Comparison of ENCODE assay signal across 8 mouse cellular contexts in the genomic region with DNA sequence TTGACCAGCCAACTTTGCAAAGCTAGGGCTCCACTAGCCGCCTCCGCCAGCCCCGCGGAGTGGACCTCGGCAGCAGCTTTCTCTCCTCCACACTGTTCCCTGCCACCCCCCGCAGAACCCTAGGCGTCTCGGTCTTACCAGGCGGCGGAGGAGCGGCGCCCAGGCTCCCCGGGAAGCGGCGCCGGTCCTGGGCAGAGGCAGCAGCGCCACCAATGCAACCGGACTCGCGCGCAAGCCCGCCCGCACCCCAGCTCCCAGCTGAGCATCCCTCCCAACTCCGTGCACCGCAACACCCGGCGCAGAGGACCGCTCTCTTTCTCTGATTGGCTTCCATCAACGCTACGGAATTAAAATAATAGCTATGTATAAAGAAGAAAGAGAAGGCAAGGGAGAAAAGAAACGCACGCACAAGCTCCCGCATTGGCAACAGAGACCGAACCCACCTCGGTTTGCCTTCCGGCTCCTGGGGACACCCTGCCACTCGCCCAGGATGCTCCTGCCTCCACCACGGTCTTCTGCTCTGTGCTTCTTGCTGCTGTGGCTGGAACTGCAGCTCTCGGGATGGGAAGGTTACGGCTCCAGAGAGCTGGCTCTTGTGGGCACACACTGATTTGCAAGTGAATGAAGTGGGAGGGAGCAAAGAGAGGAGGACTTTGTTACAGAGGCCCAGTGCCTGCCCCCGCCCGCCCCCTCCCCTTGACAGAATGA. TPM values are rescaled to one million over a fixed set of nuclear protein-coding genes. Genes with fewer than 3 reads are reported as not detected.
DNase-seq lines count a peak whose midpoint lies in the region; ATAC-seq and TF ChIP-seq lines count a peak whose summit lies in the region.

A gene (minus strand): TSS at position 605 of the 708 bp plus-strand sequence.

- DNase-seq in lung, adult 2 months, result no peak
- no peak for DNase-seq in lung, adult 18-20 months
- DNase-seq in cerebellum, postnatal 25 days, result peak; percentile 66 to 71
- DNase-seq in frontal cortex, postnatal 36 days (ENCODE audit: low spot score in 2 of 2), result peak; percentile 76 to 77
- DNase-seq in thymus, postnatal 14 days, result no peak

- TF ChIP-seq POLR2A in lung, adult 2 months (IDR thresholded peaks at IDR 0.05; ENCODE audit: borderline replicate concordance, extremely low read depth, low read depth, low read length), result no peak
- TF ChIP-seq POLR2A in myocyte (IDR thresholded peaks at IDR 0.05; ENCODE audit: insufficient read length, low read depth), result no peak

- peak within 1 kb of the TSS; percentile 66 for H3K9ac ChIP-seq in kidney, embryonic 14.5 days (ENCODE audit: low read depth, low read length)
- H3K9ac ChIP-seq in limb, embryonic 12.5 days (replicated peaks), result peak within 1 kb of the TSS; percentile 70

- H3K79me2 ChIP-seq in myocyte (ENCODE audit: control insufficient read depth, insufficient read depth), result no peaks in the 10 kb centered on the region

- H3K27me3 ChIP-seq in kidney, embryonic 14.5 days (ENCODE audit: control insufficient read depth, insufficient read depth, low read length), result peaks cover 4% of the 10 kb centered on the region; the same call in 1 of the 2 replicates
- H3K27me3 ChIP-seq in limb, embryonic 12.5 days, result peaks cover 26% of the 10 kb centered on the region; the same call in 1 of the 2 replicates
- H3K27me3 ChIP-seq in myocyte (ENCODE audit: control insufficient read depth, insufficient read depth, insufficient read length), result peaks cover 15% of the 10 kb centered on the region

- H3K36me3 ChIP-seq in kidney, embryonic 14.5 days (ENCODE audit: control insufficient read depth, insufficient read depth, low read length), result no peaks in the 10 kb centered on the region
- no peaks in the 10 kb centered on the region for H3K36me3 ChIP-seq in limb, embryonic 12.5 days
- H3K36me3 ChIP-seq in myocyte (ENCODE audit: control insufficient read depth, insufficient read depth), result no peaks in the 10 kb centered on the region

- under 1% methylated on average over 42 of the region's 42 CpGs for WGBS in lung, adult 2 months
- under 1% methylated on average over 42 of the region's 42 CpGs for WGBS in kidney, embryonic 14.5 days
- under 1% methylated on average over 42 of the region's 42 CpGs for WGBS in limb, embryonic 12.5 days

- peak within 1 kb of the TSS; percentile 81 for H3K4me2 ChIP-seq in kidney, embryonic 14.5 days (replicated peaks; ENCODE audit: low read depth, low read length)
- H3K4me2 ChIP-seq in limb, embryonic 12.5 days, result peak within 1 kb of the TSS; percentile 89
- H3K4me2 ChIP-seq in myocyte (ENCODE audit: low read depth), result peak within 1 kb of the TSS; percentile 38

- peak within 1 kb of the TSS; percentile 69; the same call in 1 of the 2 replicates for H3K27ac ChIP-seq in kidney, embryonic 14.5 days (ENCODE audit: low read depth, low read length)
- peak within 1 kb of the TSS; percentile 45; the same call in 1 of the 2 replicates for H3K27ac ChIP-seq in limb, embryonic 12.5 days

- no peak for TF ChIP-seq CTCF in lung, adult 2 months (IDR thresholded peaks at IDR 0.05; ENCODE audit: insufficient read depth, low read length)

- H3K4me3 ChIP-seq in lung, adult 2 months (replicated peaks; ENCODE audit: extremely low read depth, low read depth, low read length), result peak within 1 kb of the TSS; percentile 42
- H3K4me3 ChIP-seq in kidney, embryonic 14.5 days (ENCODE audit: low read length), result peak within 1 kb of the TSS; percentile 67
- peak within 1 kb of the TSS; percentile 61 for H3K4me3 ChIP-seq in limb, embryonic 12.5 days (replicated peaks)
- no peak within 1 kb of the TSS for H3K4me3 ChIP-seq in myocyte

- H3K9me3 ChIP-seq in kidney, embryonic 14.5 days (ENCODE audit: control insufficient read depth, low read length), result no peaks in the 10 kb centered on the region
- no peaks in the 10 kb centered on the region for H3K9me3 ChIP-seq in limb, embryonic 12.5 days

- no peak within 1 kb of the TSS for H3ac ChIP-seq in myocyte (ENCODE audit: control insufficient read depth, insufficient read length)

- peak; percentile 92 for ATAC-seq in kidney, embryonic 14.5 days (ENCODE audit: low FRiP score, low TSS enrichment)
- ATAC-seq in limb, embryonic 12.5 days (ENCODE audit: insufficient number of reproducible peaks, insufficient read depth, low FRiP score, low TSS enrichment, low read depth), result peak; percentile 61

- peaks cover 7% of the 10 kb centered on the region; the same call in 1 of the 2 replicates for H3K4me1 ChIP-seq in lung, adult 2 months (ENCODE audit: control insufficient read depth, insufficient read depth, low read length)
- no peaks in the 10 kb centered on the region for H3K4me1 ChIP-seq in kidney, embryonic 14.5 days (ENCODE audit: control insufficient read depth, insufficient read depth, low read length)
- H3K4me1 ChIP-seq in limb, embryonic 12.5 days (replicated peaks), result peaks cover 15% of the 10 kb centered on the region

TF ChIP-seq in myocyte, 11 proteins besides CTCF, POLR2A, EP300 and RAD21:
- TF ChIP-seq USF1 (IDR thresholded peaks at IDR 0.05; ENCODE audit: low read depth), result no peak
- no peak for TF ChIP-seq MAX (IDR thresholded peaks at IDR 0.05; ENCODE audit: low read depth)
- TF ChIP-seq CEBPB (IDR thresholded peaks at IDR 0.05; ENCODE audit: insufficient read depth, poor library complexity, severe bottlenecking), result no peak
- TF ChIP-seq MYOG (IDR thresholded peaks at IDR 0.05; ENCODE audit: control insufficient read depth in 1 of 3, insufficient read depth in 1 of 3, insufficient read length in 2 of 3, low read depth in 2 of 3), result no peak
- no peak for TF ChIP-seq MYOD1 (IDR thresholded peaks at IDR 0.05; ENCODE audit: control insufficient read depth in 1 of 3, insufficient read length in 2 of 3, low read depth in 2 of 3)
- no peak for TF ChIP-seq TCF12 (IDR thresholded peaks at IDR 0.05; ENCODE audit: insufficient read depth, poor library complexity, severe bottlenecking)
- TF ChIP-seq POLR2AphosphoS2 (IDR thresholded peaks at IDR 0.05; ENCODE audit: insufficient read length, low read depth), result no peak
- no peak for TF ChIP-seq REST (IDR thresholded peaks at IDR 0.05; ENCODE audit: insufficient read depth, insufficient read length)
- no peak for TF ChIP-seq SRF (IDR thresholded peaks at IDR 0.05; ENCODE audit: control insufficient read depth, insufficient read length, low read depth)
- TF ChIP-seq TCF3 (IDR thresholded peaks at IDR 0.05; ENCODE audit: insufficient read length, low read depth), result no peak
- TF ChIP-seq E2F4 (IDR thresholded peaks at IDR 0.05; ENCODE audit: insufficient read depth), result no peak

RNA-seq across cellular contexts. Expression of the gene that starts here (rescaled TPM):
- polyA plus RNA-seq in lung, adult 2 months (2012; rRNA removed), result 0.22 and 0.41 TPM in 2 replicates
- polyA plus RNA-seq in kidney, embryonic 14.5 days (2014; fragmentation: Nextera tagmentation; extraction: Ambion mirVana), result 18.6 and 26.6 TPM in 2 replicates
- 6.3 and 7.9 TPM in 2 replicates for polyA plus RNA-seq in limb, embryonic 12.5 days (2016; fragmentation: Nextera tagmentation; extraction: Ambion mirVana)
- 0.02 TPM for polyA plus RNA-seq in myocyte (2012; fragmentation: generic; extraction: Trizol)

Comparison
In these comparisons a context has a peak if more than half of its experiments do, and no peak if none do; other contexts are left out.
1. DNase-seq: peak in cerebellum, postnatal 25 days (2 of 2) and frontal cortex, postnatal 36 days (2 of 2); none in lung, adult 2 months (single experiment), lung, adult 18-20 months (0 of 2) and thymus, postnatal 14 days (single experiment).
2. H3K4me2 ChIP-seq: peak in every context shown above with its lines; median percentile 89 in limb, embryonic 12.5 days; 81 in kidney, embryonic 14.5 days; 38 in myocyte.